Mouse (Mus musculus) left cerebral cortex, postnatal 10 days (tissue): ENCODE data around the gene Vwc2. TPM values are rescaled to one million over a fixed set of nuclear protein-coding genes. Genes with fewer than 3 reads are reported as not detected.

Experiments
- DNase-seq, 2 experiments: peaks; one replicate each; pipeline ENCODE4 v3.0.0; 2021 to 2022; ENCODE audit warnings: low spot score in 2 of 2, mixed read lengths in 1 of 2; ENCODE audit errors: extremely low spot score in 1 of 2
- intact Hi-C: fragments of 180-260 bp; cut with DNase I; formaldehyde crosslinking; loops from one replicate; pipeline ENCODE4 v1.15.1; 2025
- total RNA-seq, 2 experiments: library from RNA; stranded (reverse); gene quantifications; 2 replicates each; pipeline ENCODE4 v1.2.3; 2021

Vwc2 gene
- total RNA-seq, 2 experiments from 2014 or later: 11.3 to 12.7 TPM

DNA sequence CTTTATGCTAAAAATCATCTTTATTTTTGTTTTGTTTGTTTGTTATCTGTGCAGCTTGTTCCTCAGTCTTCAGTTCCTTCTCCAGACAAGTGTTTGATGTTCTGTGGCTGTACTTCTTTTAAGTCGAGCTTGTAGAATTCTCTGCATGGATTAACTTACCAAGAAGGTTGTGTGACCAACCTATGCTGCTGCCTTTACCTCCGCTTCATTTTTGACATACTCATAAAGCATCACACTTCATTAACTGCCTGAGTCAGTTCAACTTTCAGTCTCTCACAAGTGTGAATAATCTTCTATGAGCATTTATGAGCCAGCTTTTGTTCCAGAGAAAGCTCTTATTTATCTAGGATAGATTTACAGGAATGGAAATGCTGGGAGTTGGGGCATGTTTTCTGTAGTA is 68.7 kb downstream of the Vwc2 start:
- intact Hi-C loops: no loop called here
- DNase-seq: no peak

DNA sequence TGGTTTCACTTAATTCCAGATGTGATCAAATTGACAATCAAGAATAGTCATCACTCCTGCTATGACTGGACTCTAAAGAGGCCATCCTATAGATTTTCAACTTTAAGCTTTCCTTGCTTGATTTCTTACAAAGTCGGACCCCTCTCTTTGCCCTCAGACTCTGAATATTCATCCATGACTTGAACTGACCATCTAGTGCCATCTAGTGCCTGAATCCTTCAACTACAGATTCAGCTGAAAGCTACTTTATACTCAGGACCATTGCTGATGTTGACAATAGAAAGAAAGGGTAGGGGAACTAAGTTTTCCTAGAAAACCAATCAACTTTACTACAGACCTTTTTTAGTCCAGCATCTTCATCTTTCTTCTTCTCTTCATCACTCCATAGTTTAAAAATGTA is 109.1 kb downstream of the Vwc2 start:
- no peak for DNase-seq
- intact Hi-C loops: loop anchor here (10.0 kb wide), 1 partner anchor 1908 kb away; no protein-coding TSS in a partner anchor

DNA sequence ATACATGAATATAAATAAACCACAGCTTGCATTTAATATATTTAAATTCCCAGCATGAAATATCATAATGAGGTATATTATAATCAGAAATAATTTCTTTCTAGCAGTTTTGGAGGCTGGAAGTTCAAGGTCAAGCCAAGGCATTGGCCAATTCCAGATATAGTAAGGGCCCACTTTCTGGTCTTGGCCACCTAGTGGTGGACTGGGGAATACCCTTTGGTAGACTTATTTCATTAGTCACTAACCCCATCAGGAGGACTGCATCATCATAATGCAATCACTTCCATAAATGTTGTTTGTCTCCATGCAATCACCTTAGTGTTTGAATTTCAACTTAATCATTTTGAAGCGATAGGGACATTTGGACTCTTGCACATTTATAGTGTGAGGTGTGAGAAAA is 125.3 kb downstream of the Vwc2 start:
- DNase-seq: no peak
- intact Hi-C loops: no loop called here

DNA sequence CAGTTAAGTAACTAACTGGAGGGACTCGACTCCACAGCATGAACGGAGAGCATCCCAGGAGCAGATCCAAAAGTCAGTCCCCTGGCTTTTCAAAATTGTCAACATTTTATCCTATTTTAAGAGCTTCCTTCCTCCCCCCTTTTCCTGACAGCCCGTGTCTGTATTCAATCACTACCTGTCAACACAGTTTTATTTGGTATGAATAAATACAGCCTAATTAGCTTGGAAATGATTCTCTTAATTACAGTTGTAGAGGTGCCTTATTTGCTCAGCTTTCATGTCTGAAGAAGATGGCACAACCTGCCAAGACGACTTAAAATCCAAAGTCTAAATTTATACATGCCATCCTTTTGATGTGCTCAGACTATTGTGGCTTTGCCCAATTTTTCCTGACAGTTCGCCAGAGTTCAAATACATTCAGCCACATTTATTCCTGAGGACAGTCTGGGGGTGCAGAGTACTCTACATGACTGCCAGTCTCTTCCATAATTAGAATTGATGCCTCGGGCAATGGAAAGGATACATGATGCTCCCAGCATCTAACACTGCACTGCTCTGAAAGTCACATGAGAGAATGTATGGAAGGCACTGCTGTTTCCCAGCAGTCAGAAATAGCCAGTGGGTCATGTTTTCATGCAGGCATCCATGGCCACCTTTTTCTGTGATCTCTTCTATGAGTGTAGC is 128.8 kb downstream of the Vwc2 start:
- intact Hi-C loops: no loop called here
- no peak for DNase-seq

DNA sequence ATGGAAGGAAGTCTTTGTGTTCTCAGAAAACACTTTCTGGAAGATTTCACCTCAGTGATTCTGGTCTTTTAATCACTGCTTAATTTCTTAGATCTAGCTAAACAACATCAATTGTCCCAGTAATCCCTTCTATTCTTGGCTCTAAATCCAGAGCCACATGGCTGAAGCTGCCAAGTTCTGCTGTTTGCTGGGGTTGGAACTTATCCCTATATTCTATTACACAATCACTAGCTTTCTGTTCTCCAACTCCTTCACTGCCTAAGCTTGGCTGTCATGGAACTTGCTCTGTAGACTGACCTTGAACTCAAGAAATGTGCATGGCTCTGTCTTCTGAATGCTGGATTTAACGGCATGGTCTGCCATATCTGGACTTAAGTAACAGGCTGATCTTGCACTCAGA is 143.3 kb downstream of the Vwc2 start:
- intact Hi-C loops: no loop called here
- no peak for DNase-seq

DNA sequence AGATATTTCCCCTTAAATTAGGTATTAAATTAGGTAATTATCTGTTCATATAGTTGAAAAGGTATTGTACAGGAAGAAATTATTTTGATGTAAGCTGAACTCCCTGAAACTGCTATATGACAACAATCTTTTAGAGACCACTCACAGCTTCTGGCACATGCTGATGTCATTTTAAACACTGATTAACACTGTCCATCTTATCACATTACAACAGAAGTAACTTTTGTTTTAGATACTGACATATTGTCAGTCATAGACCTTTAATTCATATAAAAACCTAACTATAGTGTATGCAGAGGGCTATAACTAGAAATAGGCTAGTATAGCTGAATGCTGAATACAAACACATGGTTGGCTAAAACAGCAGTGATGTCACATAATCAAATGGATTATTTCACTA is 166.1 kb downstream of the Vwc2 start:
- intact Hi-C loops: no loop called here
- no peak for DNase-seq

DNA sequence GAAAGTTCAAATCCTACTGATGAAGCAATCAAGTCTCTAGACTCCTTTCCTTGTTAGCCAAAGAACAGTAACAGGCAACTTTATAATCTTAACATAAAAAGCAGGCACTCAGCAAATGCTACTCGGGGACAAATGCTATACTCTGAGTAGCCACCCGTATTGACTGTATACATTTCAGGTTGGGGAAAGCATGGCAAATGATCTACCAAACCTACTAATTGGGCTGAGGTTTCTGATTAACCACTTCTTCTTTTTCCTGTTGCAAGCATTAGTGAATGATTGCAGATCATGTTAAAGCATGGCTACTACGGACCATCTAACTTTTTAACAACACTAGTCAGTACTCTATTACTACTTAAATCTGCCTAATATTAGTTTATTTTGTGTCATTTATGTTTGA is 169.5 kb downstream of the Vwc2 start:
- intact Hi-C loops: no loop called here
- DNase-seq: no peak
